Mouse (Mus musculus): Measurements from ENCODE around the gene Pde8b. TPM values are rescaled to one million over a fixed set of nuclear protein-coding genes. Genes with fewer than 3 reads are reported as not detected.

Pde8b gene
- polyA plus RNA-seq, 1 experiment from 2014 or later, result 2.3 TPM

DNA sequence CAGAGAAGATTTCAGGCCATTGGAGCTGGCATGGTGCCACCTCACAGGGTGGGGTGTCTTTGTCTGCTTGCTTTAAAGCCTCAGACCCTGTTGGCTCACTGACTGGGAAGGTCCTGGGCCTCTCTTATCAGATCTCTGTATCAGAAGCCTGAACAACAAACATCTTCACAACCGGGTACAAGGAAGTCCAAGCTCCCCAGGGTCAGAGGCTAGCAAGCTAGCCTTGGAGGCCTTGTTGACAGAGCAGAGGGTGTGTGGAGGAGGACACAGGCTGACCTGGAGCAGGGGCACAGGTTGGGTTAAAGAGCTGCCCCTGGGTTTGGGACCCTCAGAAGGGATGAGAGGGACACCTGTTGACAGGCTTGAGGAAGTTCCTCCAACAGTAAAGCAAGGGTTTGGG is 10.3 kb upstream of the Pde8b start:
- Histone ChIP-seq H3K4me1 (ENCODE audit: control insufficient read depth, insufficient read depth, low read length) (no peaks in the 10 kb centered on the region), H3K36me3 (ENCODE audit: control insufficient read depth, insufficient read depth, low read length) (no peaks in the 10 kb centered on the region), H3K9me3 (ENCODE audit: control insufficient read depth, low read length) (no peaks in the 10 kb centered on the region), H3K4me2 (no peak overlapping the region), H3K27me3 (ENCODE audit: control insufficient read depth, insufficient read depth, low read length) (no peaks in the 10 kb centered on the region), H3K27ac (ENCODE audit: low read depth, low read length) (no peak overlapping the region), H3K9ac (ENCODE audit: low read length) (no peak overlapping the region), H3K4me3 (ENCODE audit: low read depth, low read length) (no peak overlapping the region)
- whole genome bisulfite sequencing, result 68% methylated on average over 1 of the region's 1 CpGs
- ATAC-seq (ENCODE audit: low FRiP score) (no peak), DNase-seq (ENCODE audit: low spot score, missing footprints) (peak; percentile 35)

DNA sequence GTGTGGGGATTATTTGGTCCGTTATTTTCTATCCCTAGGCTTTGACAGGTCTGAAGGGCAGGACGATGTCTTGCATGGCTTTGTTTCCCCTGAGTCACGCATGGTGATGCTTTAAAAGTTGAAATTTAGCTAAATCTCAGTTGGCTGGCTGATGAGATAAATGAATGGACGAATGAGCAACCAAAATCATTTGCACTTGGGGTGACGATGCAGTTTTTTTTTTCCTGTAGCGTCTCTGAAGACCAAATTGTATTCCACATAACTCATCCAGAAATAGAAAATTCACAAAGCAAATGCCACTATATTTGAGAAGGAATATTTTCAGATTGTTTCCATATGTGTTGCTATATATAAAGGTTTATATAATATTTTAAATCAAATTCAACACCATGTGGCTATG is 6.9 kb upstream of the Pde8b start:
- WGBS, result 94% methylated on average over 6 of the region's 6 CpGs
- no peak overlapping the region for H3K4me3 ChIP-seq (ENCODE audit: low read depth, low read length)
- H3K4me1 ChIP-seq (ENCODE audit: control insufficient read depth, insufficient read depth, low read length), result no peaks in the 10 kb centered on the region
- no peaks in the 10 kb centered on the region for H3K9me3 ChIP-seq (ENCODE audit: control insufficient read depth, low read length)
- DNase-seq (ENCODE audit: low spot score, missing footprints), result peak; percentile 26
- no peak overlapping the region for H3K9ac ChIP-seq (ENCODE audit: low read length)
- no peak overlapping the region for H3K27ac ChIP-seq (ENCODE audit: low read depth, low read length)
- no peak for ATAC-seq (ENCODE audit: low FRiP score)
- no peaks in the 10 kb centered on the region for H3K27me3 ChIP-seq (ENCODE audit: control insufficient read depth, insufficient read depth, low read length)
- no peak overlapping the region for H3K4me2 ChIP-seq
- no peaks in the 10 kb centered on the region for H3K36me3 ChIP-seq (ENCODE audit: control insufficient read depth, insufficient read depth, low read length)

DNA sequence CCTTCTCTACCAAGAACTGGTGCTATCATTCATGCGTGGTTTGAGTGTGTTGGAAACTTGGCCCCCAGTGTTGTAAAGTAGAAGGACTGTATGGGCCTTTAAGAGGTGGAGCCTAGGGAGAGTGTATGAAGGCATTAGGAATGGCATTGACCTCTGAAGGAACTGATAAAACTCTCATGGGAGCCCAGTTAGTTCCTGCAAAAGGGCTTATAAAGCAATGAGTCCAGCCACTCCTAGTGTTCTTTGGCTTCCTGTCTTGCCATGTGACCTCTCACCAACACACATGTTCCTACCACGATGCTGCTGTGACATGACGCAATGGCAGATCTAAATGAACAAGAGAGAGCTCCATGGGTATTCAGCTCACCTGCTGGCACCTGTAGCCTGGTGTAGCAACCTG is 4.9 kb upstream of the Pde8b start:
- H3K36me3 ChIP-seq (ENCODE audit: control insufficient read depth, insufficient read depth, low read length), result no peaks in the 10 kb centered on the region
- H3K4me1 ChIP-seq (ENCODE audit: control insufficient read depth, insufficient read depth, low read length), result no peaks in the 10 kb centered on the region
- H3K4me2 ChIP-seq, result no peak overlapping the region
- no peak overlapping the region for H3K27ac ChIP-seq (ENCODE audit: low read depth, low read length)
- DNase-seq (ENCODE audit: low spot score, missing footprints) (no peak), ATAC-seq (ENCODE audit: low FRiP score) (no peak)
- no peaks in the 10 kb centered on the region for H3K9me3 ChIP-seq (ENCODE audit: control insufficient read depth, low read length)
- 85% methylated on average over 3 of the region's 3 CpGs for WGBS
- no peak overlapping the region for H3K9ac ChIP-seq (ENCODE audit: low read length)
- no peak overlapping the region for H3K4me3 ChIP-seq (ENCODE audit: low read depth, low read length)
- peaks cover under 1% of the 10 kb centered on the region; the same call in 1 of the 2 replicates for H3K27me3 ChIP-seq (ENCODE audit: control insufficient read depth, insufficient read depth, low read length)

DNA sequence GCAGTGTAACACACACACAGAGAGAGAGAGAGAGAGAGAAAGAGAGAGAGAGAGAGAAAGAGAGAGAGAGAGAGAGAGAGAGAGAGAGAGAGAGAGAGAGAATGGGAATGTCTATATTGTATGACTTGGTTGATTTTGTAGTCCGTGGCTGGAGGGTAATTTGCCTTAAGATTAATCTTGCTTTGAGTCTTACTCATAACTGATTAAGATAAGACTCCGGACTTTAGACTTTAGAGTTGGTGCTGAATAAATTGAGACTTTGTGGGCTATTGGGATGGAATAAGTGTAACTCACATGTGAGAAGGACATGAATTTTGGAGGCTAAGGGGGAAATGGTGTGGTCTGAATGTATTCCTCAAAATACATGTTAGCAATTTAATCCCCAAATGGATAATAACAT is 7.1 kb downstream of the Pde8b start:
- DNase-seq (ENCODE audit: low spot score, missing footprints) (peak; percentile 10), ATAC-seq (ENCODE audit: low FRiP score) (no peak)
- H3K36me3 ChIP-seq (ENCODE audit: control insufficient read depth, insufficient read depth, low read length), result no peaks in the 10 kb centered on the region
- 85% methylated on average over 2 of the region's 2 CpGs for WGBS
- H3K4me1 ChIP-seq (ENCODE audit: control insufficient read depth, insufficient read depth, low read length), result no peaks in the 10 kb centered on the region
- H3K9ac ChIP-seq (ENCODE audit: low read length), result no peak overlapping the region
- H3K27me3 ChIP-seq (ENCODE audit: control insufficient read depth, insufficient read depth, low read length), result no peaks in the 10 kb centered on the region
- no peaks in the 10 kb centered on the region for H3K9me3 ChIP-seq (ENCODE audit: control insufficient read depth, low read length)
- no peak overlapping the region for H3K27ac ChIP-seq (ENCODE audit: low read depth, low read length)
- H3K4me2 ChIP-seq, result no peak overlapping the region
- no peak overlapping the region for H3K4me3 ChIP-seq (ENCODE audit: low read depth, low read length)

DNA sequence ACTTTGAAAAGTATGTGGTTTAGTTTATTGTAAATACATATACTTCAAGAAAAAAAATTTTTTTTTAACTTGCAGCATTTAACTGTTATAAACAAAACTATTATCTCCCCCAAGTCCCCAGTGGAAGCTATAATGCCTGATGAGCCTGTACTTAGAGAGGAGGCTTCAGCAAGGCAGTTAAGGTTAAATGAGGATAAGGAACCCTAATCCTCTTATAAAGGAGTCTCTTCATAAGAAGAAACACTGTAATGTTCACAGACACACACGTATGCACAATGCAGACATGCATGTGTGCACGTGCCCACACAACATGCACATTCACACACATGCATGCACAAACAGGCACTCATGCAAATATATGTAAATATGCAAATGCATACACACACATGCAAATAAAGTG is 12.6 kb downstream of the Pde8b start:
- ATAC-seq (ENCODE audit: low FRiP score) (no peak), DNase-seq (ENCODE audit: low spot score, missing footprints) (peak; percentile 6)
- no peak overlapping the region for H3K27ac ChIP-seq (ENCODE audit: low read depth, low read length)
- H3K4me2 ChIP-seq, result no peak overlapping the region
- 92% methylated on average over 2 of the region's 2 CpGs for WGBS
- H3K9me3 ChIP-seq (ENCODE audit: control insufficient read depth, low read length), result no peaks in the 10 kb centered on the region
- H3K4me1 ChIP-seq (ENCODE audit: control insufficient read depth, insufficient read depth, low read length), result no peaks in the 10 kb centered on the region
- H3K4me3 ChIP-seq (ENCODE audit: low read depth, low read length), result no peak overlapping the region
- H3K36me3 ChIP-seq (ENCODE audit: control insufficient read depth, insufficient read depth, low read length), result no peaks in the 10 kb centered on the region
- no peak overlapping the region for H3K9ac ChIP-seq (ENCODE audit: low read length)
- no peaks in the 10 kb centered on the region for H3K27me3 ChIP-seq (ENCODE audit: control insufficient read depth, insufficient read depth, low read length)

DNA sequence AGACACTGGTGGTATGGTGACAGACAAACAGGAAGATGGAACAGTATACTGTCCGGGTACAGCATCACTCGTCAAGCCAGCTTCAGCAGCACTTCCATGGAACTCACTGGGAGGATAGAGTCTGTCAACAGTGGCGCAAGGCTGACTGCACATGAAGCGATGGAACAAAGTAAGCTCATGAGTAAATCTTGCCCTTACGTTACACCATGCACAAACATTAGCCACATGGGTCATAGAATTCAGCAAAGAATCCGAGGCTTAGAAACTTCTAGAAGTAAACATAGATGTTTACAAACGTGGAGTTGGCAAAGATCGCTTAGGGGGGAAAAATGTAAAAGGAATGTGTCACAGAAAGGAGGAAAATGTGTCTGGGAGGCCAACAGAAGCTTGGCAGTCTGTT is 14.9 kb downstream of the Pde8b start:
- Histone ChIP-seq H3K27ac (ENCODE audit: low read depth, low read length) (no peak overlapping the region), H3K9me3 (ENCODE audit: control insufficient read depth, low read length) (no peaks in the 10 kb centered on the region), H3K4me3 (ENCODE audit: low read depth, low read length) (no peak overlapping the region), H3K4me2 (no peak overlapping the region), H3K9ac (ENCODE audit: low read length) (no peak overlapping the region), H3K27me3 (ENCODE audit: control insufficient read depth, insufficient read depth, low read length) (no peaks in the 10 kb centered on the region), H3K4me1 (ENCODE audit: control insufficient read depth, insufficient read depth, low read length) (no peaks in the 10 kb centered on the region), H3K36me3 (ENCODE audit: control insufficient read depth, insufficient read depth, low read length) (no peaks in the 10 kb centered on the region)
- 83% methylated on average over 8 of the region's 8 CpGs for WGBS
- ATAC-seq (ENCODE audit: low FRiP score), result no peak
- peak; percentile 74 for DNase-seq (ENCODE audit: low spot score, missing footprints)

DNA sequence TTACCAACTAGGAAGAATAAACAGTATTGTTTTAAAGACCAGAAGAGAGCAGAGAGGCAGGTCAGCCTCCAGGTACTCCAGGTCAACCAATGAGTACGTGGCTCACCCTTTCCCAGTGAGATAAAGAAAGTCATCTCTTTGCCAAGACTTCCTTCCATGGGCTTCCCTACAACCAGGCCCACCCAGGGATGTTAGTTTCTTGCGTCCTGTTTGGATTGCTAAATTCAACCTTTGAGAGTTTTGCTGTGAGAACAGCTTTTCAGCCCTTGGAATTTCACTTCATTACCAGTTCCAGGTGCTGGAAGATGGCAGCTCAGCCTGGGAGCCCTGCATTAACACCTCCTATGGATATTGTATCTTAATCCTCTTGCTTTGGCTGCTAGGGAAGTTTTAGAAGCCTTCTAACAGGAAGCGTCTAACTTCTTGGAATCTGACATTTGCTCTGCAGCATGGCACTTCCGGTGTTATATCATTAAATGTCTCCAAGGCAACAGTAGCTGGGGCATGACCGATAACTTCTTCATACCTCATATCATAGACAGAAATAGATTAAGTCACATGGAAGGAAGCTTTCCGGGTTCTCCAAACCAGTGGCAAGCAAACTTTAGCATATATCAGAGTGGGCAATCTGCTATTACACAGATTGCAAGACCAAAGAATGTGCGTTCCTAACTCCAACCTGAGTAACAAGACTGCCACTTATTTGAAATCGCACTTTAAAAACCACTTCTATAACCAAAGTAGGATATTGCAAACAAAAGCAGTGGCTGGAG is 18.6 kb downstream of the Pde8b start:
- peak; percentile 79 for DNase-seq (ENCODE audit: low spot score, missing footprints)
- WGBS, result 85% methylated on average over 8 of the region's 8 CpGs
- H3K4me3 ChIP-seq (ENCODE audit: low read depth, low read length), result no peak overlapping the region

DNA sequence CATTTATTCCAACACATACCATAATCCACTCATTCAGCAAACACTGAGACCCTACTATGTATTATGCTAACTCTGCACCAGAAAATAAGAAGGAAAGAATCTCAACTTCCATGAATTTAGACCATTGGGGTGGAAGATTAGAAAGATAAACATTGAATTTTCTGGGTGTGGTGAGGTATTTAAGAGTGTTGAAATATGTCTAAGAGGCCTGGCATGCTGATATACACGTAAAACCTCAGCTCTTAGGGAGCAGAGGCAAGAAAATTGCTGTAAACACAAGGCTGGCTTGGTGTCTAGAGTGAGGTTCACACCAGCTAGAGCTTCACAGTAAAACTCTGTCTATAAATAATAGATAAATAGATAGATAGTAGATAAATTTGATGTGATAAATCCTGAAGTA is 19.8 kb downstream of the Pde8b start:
- 80% methylated on average over 1 of the region's 1 CpGs for WGBS
- no peaks in the 10 kb centered on the region for H3K27me3 ChIP-seq (ENCODE audit: control insufficient read depth, insufficient read depth, low read length)
- H3K4me1 ChIP-seq (ENCODE audit: control insufficient read depth, insufficient read depth, low read length), result no peaks in the 10 kb centered on the region
- no peak for DNase-seq (ENCODE audit: low spot score, missing footprints)
- ATAC-seq (ENCODE audit: low FRiP score), result no peak
- H3K9me3 ChIP-seq (ENCODE audit: control insufficient read depth, low read length), result no peaks in the 10 kb centered on the region
- no peaks in the 10 kb centered on the region for H3K36me3 ChIP-seq (ENCODE audit: control insufficient read depth, insufficient read depth, low read length)
- H3K4me3 ChIP-seq (ENCODE audit: low read depth, low read length), result no peak overlapping the region
- no peak overlapping the region for H3K4me2 ChIP-seq
- no peak overlapping the region for H3K27ac ChIP-seq (ENCODE audit: low read depth, low read length)
- no peak overlapping the region for H3K9ac ChIP-seq (ENCODE audit: low read length)

More for the DNA sequence above, 18.6 kb downstream of the Pde8b start:
- no peak for ATAC-seq (ENCODE audit: low FRiP score)
- Histone ChIP-seq H3K27ac (ENCODE audit: low read depth, low read length) (no peak overlapping the region), H3K36me3 (ENCODE audit: control insufficient read depth, insufficient read depth, low read length) (no peaks in the 10 kb centered on the region), H3K9me3 (ENCODE audit: control insufficient read depth, low read length) (no peaks in the 10 kb centered on the region), H3K4me2 (no peak overlapping the region), H3K27me3 (ENCODE audit: control insufficient read depth, insufficient read depth, low read length) (no peaks in the 10 kb centered on the region), H3K9ac (ENCODE audit: low read length) (no peak overlapping the region), H3K4me1 (ENCODE audit: control insufficient read depth, insufficient read depth, low read length) (no peaks in the 10 kb centered on the region)

DNA sequence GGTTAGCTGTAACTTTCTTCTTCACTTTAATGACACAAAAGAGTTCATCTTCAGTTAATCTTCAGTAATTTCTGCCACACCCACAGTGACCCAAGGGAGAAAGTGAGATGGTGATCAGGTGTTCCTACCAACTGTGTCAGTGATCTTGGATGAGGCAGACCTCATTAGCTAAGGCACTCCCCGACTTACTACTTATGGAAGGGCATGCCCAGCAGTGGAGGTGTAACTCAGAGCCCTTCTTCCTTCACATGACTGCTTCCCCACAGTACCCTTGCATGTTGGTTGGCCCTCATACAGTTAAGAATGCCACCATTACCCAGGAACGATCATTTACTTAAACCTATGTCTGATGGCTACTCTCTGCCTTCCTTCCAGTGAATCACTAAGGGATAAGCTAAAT is 25.6 kb downstream of the Pde8b start:
- peaks cover 8% of the 10 kb centered on the region for H3K27me3 ChIP-seq (ENCODE audit: control insufficient read depth, insufficient read depth, low read length)
- WGBS, result 84% methylated on average over 2 of the region's 2 CpGs

More for the DNA sequence above, 25.6 kb downstream of the Pde8b start:
- ATAC-seq (ENCODE audit: low FRiP score), result no peak
- Histone ChIP-seq H3K9me3 (ENCODE audit: control insufficient read depth, low read length) (no peaks in the 10 kb centered on the region), H3K4me2 (no peak overlapping the region), H3K4me1 (ENCODE audit: control insufficient read depth, insufficient read depth, low read length) (no peaks in the 10 kb centered on the region), H3K36me3 (ENCODE audit: control insufficient read depth, insufficient read depth, low read length) (no peaks in the 10 kb centered on the region), H3K9ac (ENCODE audit: low read length) (no peak overlapping the region), H3K27ac (ENCODE audit: low read depth, low read length) (no peak overlapping the region), H3K4me3 (ENCODE audit: low read depth, low read length) (no peak overlapping the region)
- DNase-seq (ENCODE audit: low spot score, missing footprints), result peak; percentile 71

Data from midbrain, embryonic 11.5 days (tissue).